Mouse (Mus musculus) kidney, embryonic 15.5 days (tissue): Measurements from ENCODE around the gene Exoc4. TPM values are rescaled to one million over a fixed set of nuclear protein-coding genes. Genes with fewer than 3 reads are reported as not detected.

Source experiments
- ATAC-seq: fragments of 200-750 bp; cut with Nextera tagmentation; replicated peaks from 2 replicates; pipeline ENCODE4 v1.8.0; 2017; ENCODE audit warnings: moderate TSS enrichment; ENCODE audit not compliant: low FRiP score
- H3K27ac ChIP-seq: fragments of 300-500 bp; sonication (generic); 2 replicates; pipeline ENCODE4 v1.5.1; 2015; ENCODE audit warnings: mild to moderate bottlenecking, inconsistent platforms
- H3K27me3 ChIP-seq: fragments of 300-500 bp; sonication (generic); 2 replicates; pipeline ENCODE4 v1.6.1; 2015; ENCODE audit warnings: inconsistent platforms
- H3K36me3 ChIP-seq: fragments of 300-500 bp; sonication (generic); 2 replicates; pipeline ENCODE4 v1.6.1; 2015; ENCODE audit warnings: inconsistent platforms
- H3K4me1 ChIP-seq: fragments of 300-500 bp; sonication (generic); 2 replicates; pipeline ENCODE4 v1.6.1; 2015; ENCODE audit warnings: inconsistent platforms
- H3K4me2 ChIP-seq: fragments of 300-500 bp; sonication (generic); 2 replicates; pipeline ENCODE4 v1.6.1; 2015; ENCODE audit warnings: moderate library complexity, mild to moderate bottlenecking, inconsistent platforms
- H3K4me3 ChIP-seq: fragments of 300-500 bp; sonication (generic); replicated peaks from 2 replicates; pipeline ENCODE4 v1.5.1; 2015; ENCODE audit warnings: mild to moderate bottlenecking, inconsistent platforms
- H3K9ac ChIP-seq: fragments of 300-500 bp; sonication (generic); 2 replicates; pipeline ENCODE4 v1.6.1; 2015; ENCODE audit warnings: mild to moderate bottlenecking, inconsistent platforms
- H3K9me3 ChIP-seq: fragments of 300-500 bp; sonication (generic); replicated peaks from 2 replicates; pipeline ENCODE4 v1.6.1; 2016; ENCODE audit warnings: inconsistent platforms
- WGBS: fragments of 180-500 bp; shearing (Covaris S2); methylation state at CpG from one replicate; pipeline ENCODE4 v1.1.7; 2015; ENCODE audit warnings: mixed read lengths; 5-methylcytosine and 5-hydroxymethylcytosine counted together
- polyA plus RNA-seq: library from polyadenylated mRNA; unstranded; fragments of >200 nt; fragmentation: Nextera tagmentation; extraction: Ambion mirVana; gene quantifications from 2 replicates; pipeline ENCODE4 v1.2.1, GENCODE M21; 2015

Gene Exoc4
- polyA plus RNA-seq, 1 experiment from 2014 or later: 39.9 TPM

DNA sequence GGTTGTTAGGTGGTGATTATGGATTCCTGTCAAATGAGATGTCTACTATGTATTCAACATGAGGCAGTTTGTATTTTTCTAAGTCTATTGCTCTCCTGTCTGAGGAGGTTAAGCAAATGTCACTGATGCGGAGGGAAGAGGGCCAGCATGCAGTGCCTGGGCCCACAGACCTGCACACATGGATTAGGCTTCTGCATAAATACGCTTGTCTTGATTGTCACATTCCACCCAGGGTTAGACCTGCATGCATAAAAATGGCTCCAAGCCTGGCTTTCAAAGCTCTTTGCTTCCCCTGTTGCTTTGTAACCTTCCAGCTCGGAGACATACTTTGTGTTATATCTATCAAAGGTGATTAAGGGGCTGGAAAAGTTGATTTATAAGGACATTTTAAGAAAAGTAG, 610.2 kb downstream of the Exoc4 start:
- Histone ChIP-seq H3K4me2 (no peak overlapping the region), H3K4me3 (no peak overlapping the region), H3K9ac (no peak overlapping the region), H3K27ac (no peak overlapping the region), H3K36me3 (no peaks in the 10 kb centered on the region), H3K9me3 (no peaks in the 10 kb centered on the region), H3K4me1 (no peaks in the 10 kb centered on the region), H3K27me3 (no peaks in the 10 kb centered on the region)
- WGBS: 73% methylated on average over 3 of the region's 3 CpGs
- ATAC-seq: no peak

DNA sequence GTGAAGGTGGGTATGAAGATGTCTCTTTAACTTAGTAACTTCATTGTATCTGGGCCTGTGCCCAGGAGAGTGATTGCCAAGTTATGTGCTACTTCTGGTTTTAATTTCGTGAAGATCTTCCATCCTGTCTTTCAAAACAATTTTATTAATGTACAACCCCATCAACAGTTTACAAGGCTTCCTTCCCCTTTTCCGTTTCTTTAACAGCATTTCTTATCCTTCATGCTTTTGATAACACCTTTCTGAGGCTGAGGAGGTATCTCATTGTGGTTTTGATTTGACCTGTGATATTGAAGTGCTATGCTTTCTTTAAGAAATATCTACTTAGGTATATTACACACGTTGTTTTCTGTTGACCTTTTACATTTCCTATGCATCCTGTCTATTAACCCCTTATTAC, 616.9 kb downstream of the Exoc4 start:
- ATAC-seq: no peak
- Histone ChIP-seq H3K36me3 (no peaks in the 10 kb centered on the region), H3K9me3 (no peaks in the 10 kb centered on the region), H3K4me2 (no peak overlapping the region), H3K9ac (no peak overlapping the region), H3K4me3 (no peak overlapping the region), H3K4me1 (no peaks in the 10 kb centered on the region), H3K27me3 (no peaks in the 10 kb centered on the region), H3K27ac (no peak overlapping the region)
- WGBS: 60% methylated on average over 3 of the region's 3 CpGs

DNA sequence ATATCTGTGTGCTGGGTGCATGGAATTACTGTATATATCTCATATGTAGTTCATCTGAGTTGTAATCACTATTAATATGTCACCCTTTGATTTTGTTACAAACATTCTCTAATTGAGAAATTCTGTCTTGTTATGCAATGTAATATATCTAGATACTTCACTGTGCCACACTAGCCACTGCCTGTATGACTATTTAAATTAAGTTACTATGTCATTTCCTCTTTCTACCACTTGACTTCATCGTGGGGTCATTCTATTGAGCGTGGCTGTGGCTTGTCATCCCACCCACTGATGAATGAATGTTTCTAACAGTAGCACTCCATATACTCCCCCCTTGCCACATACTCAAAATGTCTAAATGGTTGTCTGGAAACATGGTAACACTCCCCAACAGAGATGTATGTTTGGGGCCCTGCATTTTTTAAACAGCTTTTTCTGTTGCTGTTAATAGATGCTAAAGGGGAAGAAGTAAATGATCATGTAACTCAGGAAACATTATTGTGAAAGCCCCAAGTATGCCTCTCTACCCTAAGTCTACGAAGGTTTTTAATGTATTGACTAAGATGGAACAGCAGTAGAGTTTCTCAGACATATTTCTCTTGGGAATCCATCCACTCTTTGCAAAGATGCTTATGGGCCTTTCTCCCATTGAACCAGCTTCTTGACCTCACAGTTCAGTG, 618.2 kb downstream of the Exoc4 start:
- no peak overlapping the region for H3K27ac ChIP-seq
- no peak for ATAC-seq
- WGBS: 84% methylated on average over 3 of the region's 3 CpGs
- peaks cover 3% of the 10 kb centered on the region; the same call in 1 of the 2 replicates for H3K4me1 ChIP-seq
- H3K9me3 ChIP-seq: no peaks in the 10 kb centered on the region
- H3K9ac ChIP-seq: no peak overlapping the region
- H3K27me3 ChIP-seq: no peaks in the 10 kb centered on the region
- no peaks in the 10 kb centered on the region for H3K36me3 ChIP-seq
- no peak overlapping the region for H3K4me2 ChIP-seq
- H3K4me3 ChIP-seq: no peak overlapping the region

DNA sequence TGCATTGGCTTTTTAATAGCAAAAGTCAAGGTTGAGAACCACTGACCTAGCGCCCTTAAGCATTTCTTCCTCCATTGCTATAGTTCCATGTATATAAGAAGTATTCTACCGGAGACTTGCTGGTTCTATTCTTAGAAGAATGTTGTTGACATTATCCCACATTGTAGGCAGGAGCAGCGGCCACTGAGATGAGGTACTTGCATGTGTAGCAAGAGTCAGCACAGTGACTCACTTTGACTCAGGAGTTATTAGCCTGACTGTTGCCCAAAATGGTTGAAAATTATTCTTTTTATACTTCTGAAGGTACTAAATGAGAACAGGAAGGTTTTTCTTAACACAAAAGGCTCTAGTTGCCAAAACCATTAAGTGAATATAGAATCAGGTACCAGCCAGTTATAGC, 620.4 kb downstream of the Exoc4 start:
- no peak overlapping the region for H3K4me3 ChIP-seq
- no peak overlapping the region for H3K4me2 ChIP-seq
- peaks cover 6% of the 10 kb centered on the region; the same call in 1 of the 2 replicates for H3K4me1 ChIP-seq
- no peaks in the 10 kb centered on the region for H3K36me3 ChIP-seq
- H3K9ac ChIP-seq: no peak overlapping the region
- H3K27me3 ChIP-seq: no peaks in the 10 kb centered on the region
- H3K27ac ChIP-seq: no peak overlapping the region
- no peaks in the 10 kb centered on the region for H3K9me3 ChIP-seq
- 87% methylated on average over 3 of the region's 3 CpGs for WGBS
- no peak for ATAC-seq

DNA sequence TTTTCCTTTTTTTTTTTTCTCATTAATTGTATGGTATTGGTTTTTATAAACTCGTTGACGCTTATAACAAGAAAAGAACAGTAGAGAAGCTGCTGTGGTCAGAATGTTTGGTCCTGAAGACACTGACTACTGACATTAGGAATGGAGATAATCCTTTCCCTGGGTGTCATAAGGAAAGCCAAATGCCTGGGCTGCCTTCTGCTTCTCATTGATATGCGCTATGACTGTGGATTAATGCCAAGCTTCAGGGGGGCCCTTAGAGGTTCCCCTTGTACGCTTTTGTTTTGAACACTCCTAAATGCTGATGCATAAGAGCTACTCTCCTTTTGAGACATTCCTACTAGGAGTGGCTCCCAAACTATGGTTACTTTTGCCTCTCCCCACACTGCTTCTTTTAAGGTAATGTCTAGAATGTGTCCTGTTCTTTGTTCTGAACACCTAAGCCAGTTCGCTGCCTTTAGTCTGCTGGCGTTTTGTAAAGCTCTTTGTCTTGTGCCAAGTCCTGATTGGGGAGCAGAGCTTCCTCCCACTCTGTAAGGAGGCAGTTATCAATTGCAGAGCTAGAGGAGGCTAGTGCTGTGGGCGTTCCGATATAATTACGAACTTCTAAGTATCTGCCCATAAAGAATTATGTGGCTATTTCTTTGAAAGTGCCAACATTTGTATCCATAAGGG, 621.7 kb downstream of the Exoc4 start:
- H3K4me2 ChIP-seq: no peak overlapping the region
- no peaks in the 10 kb centered on the region for H3K36me3 ChIP-seq
- H3K4me1 ChIP-seq: peaks cover 6% of the 10 kb centered on the region; the same call in 1 of the 2 replicates
- 73% methylated on average over 9 of the region's 9 CpGs for WGBS
- H3K9me3 ChIP-seq: no peaks in the 10 kb centered on the region
- no peak for ATAC-seq
- H3K27ac ChIP-seq: no peak overlapping the region
- H3K27me3 ChIP-seq: no peaks in the 10 kb centered on the region
- H3K4me3 ChIP-seq: no peak overlapping the region
- no peak overlapping the region for H3K9ac ChIP-seq

DNA sequence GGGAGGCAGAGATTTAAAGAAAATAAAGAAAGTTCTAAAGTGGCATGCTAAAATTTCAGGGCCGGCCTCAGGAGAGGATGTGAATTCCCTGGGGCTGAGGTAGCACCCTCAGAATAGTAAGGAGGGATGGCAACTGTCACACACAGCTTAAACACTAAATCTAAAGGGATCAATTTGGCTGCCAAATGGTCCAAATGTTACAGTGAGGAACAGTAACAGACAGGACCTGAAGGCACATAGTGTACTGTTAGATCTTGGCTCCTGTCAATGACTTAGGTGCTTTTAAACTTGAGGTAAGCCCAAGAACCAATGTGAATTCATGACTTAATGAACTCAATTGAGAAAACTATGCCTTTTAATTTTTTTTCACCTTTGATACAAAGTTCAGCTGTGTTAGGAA, 622.4 kb downstream of the Exoc4 start:
- Histone ChIP-seq H3K4me3 (no peak overlapping the region), H3K9me3 (no peaks in the 10 kb centered on the region), H3K9ac (no peak overlapping the region), H3K27me3 (no peaks in the 10 kb centered on the region), H3K27ac (no peak overlapping the region), H3K4me1 (peaks cover 6% of the 10 kb centered on the region; the same call in 1 of the 2 replicates), H3K36me3 (no peaks in the 10 kb centered on the region), H3K4me2 (no peak overlapping the region)
- WGBS: 74% methylated on average over 1 of the region's 1 CpGs
- ATAC-seq: no peak

DNA sequence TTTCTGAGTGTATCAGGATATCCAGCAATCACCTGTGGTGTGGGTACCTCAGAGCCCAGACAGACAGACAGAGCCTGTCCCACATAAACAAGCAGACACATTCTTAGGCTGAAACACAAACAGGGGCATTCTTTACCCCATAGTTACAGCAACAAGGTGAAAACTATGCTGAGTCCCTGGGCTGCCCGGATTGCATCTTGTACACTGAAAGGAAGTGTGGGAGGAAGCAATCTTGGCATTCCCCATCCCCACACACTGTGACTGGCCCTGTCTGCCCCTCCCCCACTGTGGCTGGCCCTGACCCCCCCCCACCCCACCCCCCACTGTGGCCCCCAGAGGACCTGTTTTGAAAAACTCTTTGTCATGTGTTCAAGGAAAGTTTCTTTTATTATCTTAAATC, 623.3 kb downstream of the Exoc4 start:
- Histone ChIP-seq H3K9ac (no peak overlapping the region), H3K4me2 (no peak overlapping the region), H3K4me1 (peaks cover 6% of the 10 kb centered on the region; the same call in 1 of the 2 replicates), H3K27ac (no peak overlapping the region), H3K4me3 (no peak overlapping the region), H3K36me3 (no peaks in the 10 kb centered on the region), H3K27me3 (no peaks in the 10 kb centered on the region), H3K9me3 (no peaks in the 10 kb centered on the region)
- 30% methylated on average over 1 of the region's 1 CpGs for WGBS
- ATAC-seq: no peak

DNA sequence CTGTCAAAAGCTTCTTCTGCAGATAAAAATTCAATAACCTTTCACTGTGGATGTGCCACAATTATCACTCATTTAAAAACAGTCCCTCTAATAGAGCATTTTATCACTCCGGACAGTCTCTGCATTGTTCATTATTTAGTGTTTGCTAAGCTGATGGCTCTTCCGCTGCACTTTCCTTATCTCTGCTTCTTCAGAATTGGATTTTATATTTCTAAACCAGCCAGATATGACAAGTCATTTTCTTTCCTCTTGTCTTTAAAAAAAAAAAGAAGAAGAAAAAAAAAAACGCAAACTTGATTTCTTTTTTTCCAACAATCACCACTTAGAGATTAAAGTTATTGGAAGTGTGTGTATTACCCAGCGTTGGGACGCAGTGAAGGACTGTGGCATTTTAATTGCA, 624.1 kb downstream of the Exoc4 start:
- peaks cover 6% of the 10 kb centered on the region; the same call in 1 of the 2 replicates for H3K4me1 ChIP-seq
- no peak for ATAC-seq
- no peak overlapping the region for H3K4me3 ChIP-seq
- no peak overlapping the region for H3K27ac ChIP-seq
- H3K9ac ChIP-seq: no peak overlapping the region
- no peaks in the 10 kb centered on the region for H3K27me3 ChIP-seq
- no peak overlapping the region for H3K4me2 ChIP-seq
- 81% methylated on average over 5 of the region's 5 CpGs for WGBS
- H3K36me3 ChIP-seq: no peaks in the 10 kb centered on the region
- H3K9me3 ChIP-seq: no peaks in the 10 kb centered on the region

DNA sequence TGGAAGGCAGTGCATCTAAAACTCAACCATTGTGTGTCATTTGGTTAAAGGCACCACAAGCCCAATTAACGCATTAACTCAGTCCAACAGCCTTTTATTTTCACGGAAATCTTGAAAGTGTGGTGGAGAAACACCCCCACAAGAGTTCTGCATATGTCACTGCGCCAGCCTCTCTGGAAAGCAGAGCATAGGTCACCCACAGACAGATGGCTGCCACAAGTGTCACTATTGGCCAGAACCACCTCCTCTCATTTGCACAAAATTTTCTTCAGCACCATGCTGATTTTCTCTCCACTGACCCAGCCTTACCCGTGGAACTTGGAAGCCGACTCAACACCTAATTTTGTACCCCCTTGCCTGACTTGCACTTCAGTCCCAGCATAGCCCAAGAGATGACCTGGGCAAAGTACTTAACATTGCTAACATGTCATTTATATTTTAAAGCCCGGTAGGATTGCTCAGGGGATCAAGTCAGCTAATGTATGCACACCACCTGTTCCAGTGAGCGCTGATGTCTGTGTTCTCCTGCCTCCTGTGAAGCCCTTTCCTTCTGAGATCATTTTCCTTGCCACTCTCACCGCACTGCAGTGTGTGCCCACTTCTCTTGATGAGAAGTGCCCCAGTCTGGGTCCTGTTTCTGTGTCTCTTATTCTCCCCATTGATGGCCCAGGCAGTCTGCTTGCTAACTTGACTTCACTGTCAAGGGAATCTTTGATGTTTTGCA, 625.6 kb downstream of the Exoc4 start:
- no peak overlapping the region for H3K4me3 ChIP-seq
- H3K36me3 ChIP-seq: no peaks in the 10 kb centered on the region
- WGBS: 77% methylated on average over 8 of the region's 8 CpGs
- no peaks in the 10 kb centered on the region for H3K27me3 ChIP-seq
- H3K9me3 ChIP-seq: no peaks in the 10 kb centered on the region
- H3K4me2 ChIP-seq: no peak overlapping the region
- H3K9ac ChIP-seq: no peak overlapping the region
- ATAC-seq: no peak
- H3K4me1 ChIP-seq: peaks cover 6% of the 10 kb centered on the region; the same call in 1 of the 2 replicates
- H3K27ac ChIP-seq: no peak overlapping the region

DNA sequence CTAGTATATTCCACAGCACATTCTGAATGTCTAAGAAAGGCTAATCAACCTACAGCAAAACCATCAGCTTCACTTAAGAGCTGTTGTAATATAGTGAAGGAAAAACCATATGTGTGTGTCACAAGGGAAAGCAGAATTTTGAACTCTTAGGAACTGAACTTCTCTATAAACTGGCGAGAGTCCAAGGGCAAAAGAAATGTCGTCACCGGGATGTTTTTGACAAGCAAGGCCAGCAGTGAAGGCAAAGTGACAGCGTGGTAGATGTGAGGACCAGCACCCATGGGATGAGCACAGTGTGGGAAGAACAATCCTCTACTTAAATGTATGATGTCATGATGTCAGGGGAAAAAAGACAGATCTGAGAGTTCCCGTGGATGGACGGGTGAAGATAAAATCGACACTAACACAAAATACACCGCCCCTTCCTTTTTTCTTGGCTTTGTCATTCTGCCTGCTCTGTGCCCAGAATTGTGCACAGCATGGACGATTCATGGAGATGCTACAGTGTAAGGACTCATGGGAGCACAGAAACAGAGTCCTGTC, 635.3 kb downstream of the Exoc4 start:
- Histone ChIP-seq H3K4me2 (no peak overlapping the region), H3K4me1 (no peaks in the 10 kb centered on the region), H3K9ac (no peak overlapping the region), H3K36me3 (no peaks in the 10 kb centered on the region), H3K27me3 (no peaks in the 10 kb centered on the region), H3K4me3 (no peak overlapping the region), H3K27ac (no peak overlapping the region), H3K9me3 (no peaks in the 10 kb centered on the region)
- ATAC-seq: no peak
- WGBS: 81% methylated on average over 9 of the region's 9 CpGs

DNA sequence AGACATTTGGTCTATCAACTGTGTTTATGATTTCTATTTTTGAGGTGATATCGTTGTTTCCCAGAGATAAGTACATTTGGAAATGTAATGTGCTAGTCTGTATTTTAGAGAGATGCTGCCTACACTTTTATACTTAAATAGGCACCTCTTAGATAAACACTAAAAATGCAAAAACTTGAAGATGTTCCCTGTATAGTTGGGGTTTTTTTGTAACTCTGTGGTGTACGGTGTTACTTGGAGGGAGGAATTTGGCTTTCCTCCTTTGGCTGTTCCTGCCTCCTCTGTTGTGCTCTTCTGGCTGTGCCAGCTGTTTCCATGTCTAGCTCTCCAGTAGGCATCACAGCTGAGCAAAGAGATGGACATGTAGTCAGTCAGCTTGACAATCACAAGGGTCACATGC, 638.1 kb downstream of the Exoc4 start:
- whole genome bisulfite sequencing: 92% methylated on average over 2 of the region's 2 CpGs
- Histone ChIP-seq H3K4me2 (no peak overlapping the region), H3K27ac (no peak overlapping the region), H3K4me3 (no peak overlapping the region), H3K36me3 (no peaks in the 10 kb centered on the region), H3K9me3 (no peaks in the 10 kb centered on the region), H3K27me3 (no peaks in the 10 kb centered on the region), H3K9ac (no peak overlapping the region), H3K4me1 (no peaks in the 10 kb centered on the region)
- ATAC-seq: no peak

DNA sequence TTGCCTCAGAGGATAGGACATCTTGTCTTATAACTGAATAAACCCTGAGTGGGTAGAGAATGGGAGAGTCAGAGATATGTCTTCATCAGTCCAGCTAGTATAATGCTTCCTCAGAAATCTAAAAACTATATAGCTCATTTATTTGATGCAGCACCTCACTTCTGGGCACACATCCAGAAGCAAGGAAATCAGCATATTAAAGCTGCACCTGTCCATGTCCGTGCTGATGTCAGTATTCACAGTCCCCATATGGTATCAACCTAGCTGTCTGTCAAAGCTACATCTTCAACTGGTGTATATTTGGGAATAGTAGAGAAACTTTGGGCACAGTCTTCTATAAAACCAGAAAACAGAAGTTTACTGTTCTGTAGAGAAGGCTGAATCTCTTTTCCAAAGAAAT, 642.0 kb downstream of the Exoc4 start:
- no peaks in the 10 kb centered on the region for H3K4me1 ChIP-seq
- H3K4me2 ChIP-seq: no peak overlapping the region
- no peak overlapping the region for H3K9ac ChIP-seq
- WGBS: 74% methylated on average over 1 of the region's 1 CpGs
- no peak overlapping the region for H3K27ac ChIP-seq
- H3K36me3 ChIP-seq: no peaks in the 10 kb centered on the region
- no peak overlapping the region for H3K4me3 ChIP-seq
- no peaks in the 10 kb centered on the region for H3K9me3 ChIP-seq
- ATAC-seq: no peak
- H3K27me3 ChIP-seq: no peaks in the 10 kb centered on the region
